Mouse (Mus musculus) liver, postnatal 0 days (tissue): Measurements from ENCODE around the gene Ahcyl1. TPM values are rescaled to one million over a fixed set of nuclear protein-coding genes. Genes with fewer than 3 reads are reported as not detected.

Experiments
- ATAC-seq: fragments of 200-750 bp; cut with Nextera tagmentation; 2 replicates; pipeline ENCODE4 v1.8.0; 2017; ENCODE audit warnings: mild to moderate bottlenecking, moderate library complexity
- DNase-seq: peaks from one replicate; pipeline ENCODE4 v3.0.0-alpha.2; 2016
- H3K27ac ChIP-seq: fragments of 300-500 bp; sonication (generic); 2 replicates; pipeline ENCODE4 v1.5.1; 2014; ENCODE audit warnings: antibody characterized with exemption, moderate library complexity, mild to moderate bottlenecking, low read depth
- H3K27me3 ChIP-seq: fragments of 300-500 bp; sonication (generic); 2 replicates; pipeline ENCODE4 v1.6.1; 2014; ENCODE audit warnings: low read length, control low read depth, mixed read lengths; ENCODE audit not compliant: insufficient read depth
- H3K36me3 ChIP-seq: fragments of 300-500 bp; sonication (generic); replicated peaks from 2 replicates; pipeline ENCODE4 v1.6.1; 2014; ENCODE audit warnings: mild to moderate bottlenecking, control low read depth, low read length, moderate library complexity, mixed read lengths; ENCODE audit not compliant: insufficient read depth
- H3K4me1 ChIP-seq: fragments of 300-500 bp; sonication (generic); 2 replicates; pipeline ENCODE4 v1.6.1; 2014; ENCODE audit warnings: antibody characterized with exemption, mild to moderate bottlenecking, control low read depth; ENCODE audit not compliant: insufficient read depth
- H3K4me2 ChIP-seq: fragments of 300-500 bp; sonication (generic); 2 replicates; pipeline ENCODE4 v1.6.1; 2014; ENCODE audit warnings: low read depth, mild to moderate bottlenecking, low read length, moderate library complexity, mixed read lengths
- H3K4me3 ChIP-seq: fragments of 300-500 bp; sonication (generic); 2 replicates; pipeline ENCODE4 v1.5.1; 2014; ENCODE audit warnings: low read depth, low read length
- H3K9ac ChIP-seq: fragments of 300-500 bp; sonication (generic); replicated peaks from 2 replicates; pipeline ENCODE4 v1.6.1; 2014; ENCODE audit warnings: mild to moderate bottlenecking, moderate library complexity
- H3K9me3 ChIP-seq: fragments of 300-500 bp; sonication (generic); 2 replicates; pipeline ENCODE4 v1.6.1; 2016; ENCODE audit warnings: mild to moderate bottlenecking, control low read depth, low read length, mixed read lengths
- CTCF ChIP-seq: sonication (generic); IDR thresholded peaks from 2 replicates; pipeline ENCODE4 v1.5.1; 2016; ENCODE audit warnings: antibody characterized with exemption, low read depth
- EP300 ChIP-seq: IDR thresholded peaks from 2 replicates; pipeline ENCODE4 v1.6.1; 2016; ENCODE audit warnings: antibody characterized with exemption, low read depth, mild to moderate bottlenecking
- WGBS: fragments of 180-500 bp; shearing (Covaris S2); extraction: QIAGEN DNeasy Blood & Tissue Kit; methylation state at CpG from one replicate; pipeline ENCODE4 v1.1.7; 2014; ENCODE audit not compliant: insufficient replicate concordance; 5-methylcytosine and 5-hydroxymethylcytosine counted together
- polyA plus RNA-seq: library from polyadenylated mRNA; unstranded; fragments of >200 nt; fragmentation: Nextera tagmentation; extraction: Ambion mirVana; gene quantifications from 2 replicates; pipeline ENCODE4 v1.2.1, GENCODE M21; 2015

Ahcyl1 gene
- polyA plus RNA-seq, 1 experiment from 2014 or later = 19.8 TPM

- Histone ChIP-seq H3K4me2 (no peak overlapping the region), H3K9ac (no peak overlapping the region), H3K4me3 (no peak overlapping the region), H3K36me3 (no peaks in the 10 kb centered on the region), H3K27me3 (no peaks in the 10 kb centered on the region), H3K27ac (no peak overlapping the region), H3K4me1 (no peaks in the 10 kb centered on the region), H3K9me3 (no peaks in the 10 kb centered on the region)
- TF ChIP-seq EP300 (no peak), CTCF (no peak)
- WGBS = 78% methylated on average over 1 of the region's 1 CpGs
- DNase-seq (no peak), ATAC-seq (no peak)
Measured at GRCm38 (mm10) chr3:107733329-107733728, 37.0 kb upstream of the Ahcyl1 start.

- Histone ChIP-seq H3K4me2 (no peak overlapping the region), H3K27me3 (no peaks in the 10 kb centered on the region), H3K27ac (no peak overlapping the region), H3K9ac (no peak overlapping the region), H3K4me1 (no peaks in the 10 kb centered on the region), H3K9me3 (no peaks in the 10 kb centered on the region), H3K36me3 (no peaks in the 10 kb centered on the region), H3K4me3 (no peak overlapping the region)
- 67% methylated on average over 2 of the region's 2 CpGs for WGBS
- ATAC-seq = no peak
- no peak for DNase-seq
- no peak for TF ChIP-seq CTCF
- TF ChIP-seq EP300 = no peak
Measured at GRCm38 (mm10) chr3:107730236-107730635, 33.9 kb upstream of the Ahcyl1 start.

- no peaks in the 10 kb centered on the region for H3K27me3 ChIP-seq
- H3K9ac ChIP-seq = no peak overlapping the region
- TF ChIP-seq EP300 (no peak), CTCF (no peak)
- no peak overlapping the region for H3K4me3 ChIP-seq
- no peaks in the 10 kb centered on the region for H3K36me3 ChIP-seq
- no peak overlapping the region for H3K4me2 ChIP-seq
- no peaks in the 10 kb centered on the region for H3K4me1 ChIP-seq
- no peak overlapping the region for H3K27ac ChIP-seq
- ATAC-seq (no peak), DNase-seq (no peak)
- no peaks in the 10 kb centered on the region for H3K9me3 ChIP-seq
- 57% methylated on average over 1 of the region's 1 CpGs for WGBS
Measured at GRCm38 (mm10) chr3:107728509-107728908, 32.1 kb upstream of the Ahcyl1 start.

GRCm38 (mm10) chr3:107715971-107716370 is 19.6 kb upstream of the Ahcyl1 start:
- Histone ChIP-seq H3K9ac (no peak overlapping the region), H3K27me3 (no peaks in the 10 kb centered on the region), H3K4me2 (no peak overlapping the region), H3K4me1 (peaks cover 6% of the 10 kb centered on the region; the same call in 1 of the 2 replicates), H3K36me3 (no peaks in the 10 kb centered on the region), H3K27ac (no peak overlapping the region), H3K4me3 (no peak overlapping the region), H3K9me3 (no peaks in the 10 kb centered on the region)
- TF ChIP-seq CTCF = no peak
- no peak for TF ChIP-seq EP300
- no peak for DNase-seq
- no peak for ATAC-seq
- WGBS = 76% methylated on average over 1 of the region's 1 CpGs

- no peak overlapping the region for H3K9ac ChIP-seq
- H3K27ac ChIP-seq = no peak overlapping the region
- DNase-seq = no peak
- TF ChIP-seq CTCF (no peak), EP300 (no peak)
- peaks cover 6% of the 10 kb centered on the region; the same call in 1 of the 2 replicates for H3K4me1 ChIP-seq
- H3K4me3 ChIP-seq = no peak overlapping the region
- H3K36me3 ChIP-seq = no peaks in the 10 kb centered on the region
- no peaks in the 10 kb centered on the region for H3K27me3 ChIP-seq
- 60% methylated on average over 5 of the region's 5 CpGs for WGBS
- H3K9me3 ChIP-seq = no peaks in the 10 kb centered on the region
- H3K4me2 ChIP-seq = no peak overlapping the region
- ATAC-seq = no peak
Measured at GRCm38 (mm10) chr3:107714276-107714933, 18.0 kb upstream of the Ahcyl1 start.

GRCm38 (mm10) chr3:107712081-107712480 is 15.7 kb upstream of the Ahcyl1 start:
- ATAC-seq = no peak
- H3K4me1 ChIP-seq = 0 out of 2 replicates have a peak, but pooled peaks cover 2% of the 10 kb centered on the region
- TF ChIP-seq CTCF (no peak), EP300 (no peak)

More at GRCm38 (mm10) chr3:107712081-107712480, 15.7 kb upstream of the Ahcyl1 start:
- Histone ChIP-seq H3K4me2 (no peak overlapping the region), H3K4me3 (no peak overlapping the region), H3K27me3 (no peaks in the 10 kb centered on the region), H3K9me3 (no peaks in the 10 kb centered on the region), H3K27ac (no peak overlapping the region), H3K9ac (no peak overlapping the region), H3K36me3 (no peaks in the 10 kb centered on the region)
- WGBS = 57% methylated on average over 3 of the region's 3 CpGs
- DNase-seq = no peak
